Mouse (Mus musculus): ENCODE data around the gene Edem1. TPM values are rescaled to one million over a fixed set of nuclear protein-coding genes. Genes with fewer than 3 reads are reported as not detected.
A peak's percentile ranks its signal among the peaks of the same experiment; 100 is the strongest.

The Edem1 gene
- polyA plus RNA-seq (2015; fragmentation: Nextera tagmentation; extraction: Ambion mirVana), result 40.4 and 41.3 TPM in 2 replicates

GRCm38 (mm10) chr6:108828234-108828868 lies at the start of gene Edem1:
TSS of gene Edem1 (plus strand) at chr6:108828641.
- Histone ChIP-seq H3K36me3 (ENCODE audit: control insufficient read depth, insufficient read depth) (0 out of 2 replicates have a peak, but pooled peaks cover 3% of the 10 kb centered on the region), H3K4me3 (ENCODE audit: low read depth, low read length) (peak within 1 kb of the TSS; percentile 93), H3K27ac (ENCODE audit: low read depth, low read length) (peak within 1 kb of the TSS; percentile 92), H3K4me2 (replicated peaks; ENCODE audit: low read depth) (peak within 1 kb of the TSS; percentile 74), H3K9me3 (ENCODE audit: control insufficient read depth) (no peaks in the 10 kb centered on the region), H3K27me3 (replicated peaks; ENCODE audit: control insufficient read depth, insufficient read depth, low read length) (no peaks in the 10 kb centered on the region), H3K4me1 (replicated peaks; ENCODE audit: control insufficient read depth, insufficient read depth, low read length) (peaks cover 15% of the 10 kb centered on the region; the same call in 1 of the 2 replicates), H3K9ac (ENCODE audit: low read depth, low read length) (peak within 1 kb of the TSS; percentile 92)
- peak; percentile 99 for ATAC-seq
- TF ChIP-seq CTCF (IDR thresholded peaks at IDR 0.05; ENCODE audit: low read depth), result no peak
- under 1% methylated on average over 52 of the region's 67 CpGs for WGBS

GRCm38 (mm10) chr6:108781865-108782264 lies 46.6 kb upstream of the Edem1 start:
- Histone ChIP-seq H3K4me3 (ENCODE audit: low read depth, low read length) (no peak overlapping the region), H3K27ac (ENCODE audit: low read depth, low read length) (no peak overlapping the region), H3K27me3 (replicated peaks; ENCODE audit: control insufficient read depth, insufficient read depth, low read length) (no peaks in the 10 kb centered on the region), H3K4me2 (replicated peaks; ENCODE audit: low read depth) (no peak overlapping the region), H3K36me3 (ENCODE audit: control insufficient read depth, insufficient read depth) (no peaks in the 10 kb centered on the region), H3K4me1 (replicated peaks; ENCODE audit: control insufficient read depth, insufficient read depth, low read length) (peaks cover 5% of the 10 kb centered on the region; the same call in 1 of the 2 replicates), H3K9ac (ENCODE audit: low read depth, low read length) (no peak overlapping the region), H3K9me3 (ENCODE audit: control insufficient read depth) (no peaks in the 10 kb centered on the region)
- 63% methylated on average over 6 of the region's 6 CpGs for WGBS
- ATAC-seq, result no peak
- no peak for TF ChIP-seq CTCF (IDR thresholded peaks at IDR 0.05; ENCODE audit: low read depth)

DNA sequence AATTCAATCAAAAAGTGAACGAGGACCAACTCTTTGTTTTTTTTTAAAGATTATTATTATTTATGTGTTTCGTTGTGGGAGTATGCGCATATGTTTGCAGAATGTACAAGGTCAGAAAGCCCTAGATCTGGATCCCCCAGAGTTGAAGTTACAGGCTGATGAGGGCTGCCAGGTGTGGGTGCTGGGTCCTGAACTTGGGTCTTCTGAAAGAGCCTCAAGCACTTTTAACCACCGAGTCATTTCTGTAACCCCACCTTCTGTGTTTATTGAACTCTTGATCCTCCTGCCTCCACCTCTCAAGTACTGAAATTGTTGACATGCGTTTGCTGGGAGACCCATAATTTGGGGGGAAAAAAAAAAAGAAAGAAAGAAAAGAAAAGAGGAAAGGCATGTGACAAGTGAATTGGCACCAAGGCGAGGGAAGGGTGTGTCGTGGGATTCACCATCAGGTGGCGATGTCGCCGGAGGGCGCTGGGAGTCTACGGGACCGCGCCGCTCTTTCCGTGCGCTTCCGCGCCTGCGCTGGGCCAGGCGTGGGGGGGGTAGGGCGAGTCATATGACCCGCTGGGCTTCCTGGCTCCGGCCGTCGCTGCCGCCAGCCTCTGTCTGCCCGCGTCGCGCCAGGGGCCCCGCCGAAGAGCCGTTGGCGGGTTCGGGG lies 45.8 kb upstream of the Edem1 start, which contains the start of gene Arl8b:
Arl8b (plus strand) TSS at position 574 of the 658 bp plus-strand sequence.
- ATAC-seq, result peak; percentile 91
- Histone ChIP-seq H3K27me3 (replicated peaks; ENCODE audit: control insufficient read depth, insufficient read depth, low read length) (no peaks in the 10 kb centered on the region), H3K4me2 (replicated peaks; ENCODE audit: low read depth) (peak within 1 kb of the TSS; percentile 75), H3K27ac (ENCODE audit: low read depth, low read length) (peak within 1 kb of the TSS; percentile 87), H3K4me1 (replicated peaks; ENCODE audit: control insufficient read depth, insufficient read depth, low read length) (peaks cover 5% of the 10 kb centered on the region; the same call in 1 of the 2 replicates), H3K9me3 (ENCODE audit: control insufficient read depth) (no peaks in the 10 kb centered on the region), H3K36me3 (ENCODE audit: control insufficient read depth, insufficient read depth) (no peaks in the 10 kb centered on the region), H3K9ac (ENCODE audit: low read depth, low read length) (peak within 1 kb of the TSS; percentile 94), H3K4me3 (ENCODE audit: low read depth, low read length) (peak within 1 kb of the TSS; percentile 100)
- 11% methylated on average over 34 of the region's 36 CpGs for WGBS
- TF ChIP-seq CTCF (IDR thresholded peaks at IDR 0.05; ENCODE audit: low read depth), result peak; percentile 98

- Histone ChIP-seq H3K9me3 (ENCODE audit: control insufficient read depth) (no peaks in the 10 kb centered on the region), H3K27me3 (replicated peaks; ENCODE audit: control insufficient read depth, insufficient read depth, low read length) (no peaks in the 10 kb centered on the region), H3K4me2 (replicated peaks; ENCODE audit: low read depth) (peak overlapping the region; percentile 75), H3K4me1 (replicated peaks; ENCODE audit: control insufficient read depth, insufficient read depth, low read length) (peaks cover 5% of the 10 kb centered on the region; the same call in 1 of the 2 replicates), H3K36me3 (ENCODE audit: control insufficient read depth, insufficient read depth) (no peaks in the 10 kb centered on the region), H3K9ac (ENCODE audit: low read depth, low read length) (peak overlapping the region; percentile 94), H3K27ac (ENCODE audit: low read depth, low read length) (peak overlapping the region; percentile 87), H3K4me3 (ENCODE audit: low read depth, low read length) (peak overlapping the region; percentile 100)
- WGBS, result under 1% methylated on average over 57 of the region's 57 CpGs
- ATAC-seq, result peak; percentile 42
- TF ChIP-seq CTCF (IDR thresholded peaks at IDR 0.05; ENCODE audit: low read depth), result 0 out of 2 replicates have a peak, but pooled peaks have one; percentile 23
Observed at GRCm38 (mm10) chr6:108783184-108783881, 45.1 kb upstream of the Edem1 start.

- no peaks in the 10 kb centered on the region for H3K27me3 ChIP-seq (replicated peaks; ENCODE audit: control insufficient read depth, insufficient read depth, low read length)
- WGBS, result 11% methylated on average over 11 of the region's 11 CpGs
- TF ChIP-seq CTCF (IDR thresholded peaks at IDR 0.05; ENCODE audit: low read depth), result no peak
- peak overlapping the region; percentile 94 for H3K9ac ChIP-seq (ENCODE audit: low read depth, low read length)
- peak; percentile 43; the same call in 1 of the 2 replicates for ATAC-seq
- H3K9me3 ChIP-seq (ENCODE audit: control insufficient read depth), result no peaks in the 10 kb centered on the region
- H3K4me2 ChIP-seq (replicated peaks; ENCODE audit: low read depth), result peak overlapping the region; percentile 75
- H3K36me3 ChIP-seq (ENCODE audit: control insufficient read depth, insufficient read depth), result no peaks in the 10 kb centered on the region
- peaks cover 5% of the 10 kb centered on the region; the same call in 1 of the 2 replicates for H3K4me1 ChIP-seq (replicated peaks; ENCODE audit: control insufficient read depth, insufficient read depth, low read length)
- H3K27ac ChIP-seq (ENCODE audit: low read depth, low read length), result no peak overlapping the region; the same call in 1 of the 2 replicates
- peak overlapping the region; percentile 100 for H3K4me3 ChIP-seq (ENCODE audit: low read depth, low read length)
Observed at GRCm38 (mm10) chr6:108784056-108784455, 44.4 kb upstream of the Edem1 start.
